Mouse (Mus musculus): Measurements from ENCODE around the gene Itgb1bp2. TPM values are rescaled to one million over a fixed set of nuclear protein-coding genes. Genes with fewer than 3 reads are reported as not detected.
"Not testable (repeated sequence)": the region's sequence is repeated elsewhere in the genome, so short reads cannot be mapped to it uniquely, and the experiment has no call there.

Gene Itgb1bp2
- total RNA-seq (2021), result 1 to 10 TPM in 1 of 2 experiments, under 1 TPM in 1; 0.66 to 1.2 TPM

DNA sequence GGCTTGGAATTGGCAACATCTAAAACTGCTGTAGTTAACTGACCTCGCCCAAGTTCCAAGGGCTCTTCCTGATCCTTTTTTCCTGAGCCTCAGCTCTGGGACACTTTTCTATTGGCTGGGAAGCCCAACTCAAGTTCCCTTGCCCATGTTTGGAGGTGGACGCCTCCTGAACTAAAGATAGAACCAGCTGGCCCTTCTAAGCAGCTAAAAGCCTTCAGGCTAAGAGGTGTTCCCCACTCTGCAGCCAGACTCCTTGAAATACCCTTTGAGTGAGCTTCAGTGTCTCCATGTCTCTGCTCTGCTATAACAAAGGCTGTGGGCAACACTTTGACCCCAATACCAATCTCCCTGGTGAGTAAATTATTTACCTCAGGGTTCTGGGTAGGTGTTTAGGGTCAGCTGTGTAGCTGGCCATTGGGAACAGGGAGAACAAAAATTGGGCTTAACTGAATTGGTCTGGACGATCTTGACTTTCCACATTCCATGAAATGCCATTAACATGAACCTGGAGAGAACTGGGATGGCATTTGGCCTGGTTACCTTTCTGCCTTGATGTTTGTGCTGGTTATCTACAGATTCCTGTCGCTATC, at the start of gene Itgb1bp2:
Gene Itgb1bp2, plus strand, starts transcription at position 203 of the 590 bp plus-strand sequence.
- no peak for DNase-seq (ENCODE audit: low spot score in 2 of 2)
- intact Hi-C loops (cut with DNase I), result no loop called here

DNA sequence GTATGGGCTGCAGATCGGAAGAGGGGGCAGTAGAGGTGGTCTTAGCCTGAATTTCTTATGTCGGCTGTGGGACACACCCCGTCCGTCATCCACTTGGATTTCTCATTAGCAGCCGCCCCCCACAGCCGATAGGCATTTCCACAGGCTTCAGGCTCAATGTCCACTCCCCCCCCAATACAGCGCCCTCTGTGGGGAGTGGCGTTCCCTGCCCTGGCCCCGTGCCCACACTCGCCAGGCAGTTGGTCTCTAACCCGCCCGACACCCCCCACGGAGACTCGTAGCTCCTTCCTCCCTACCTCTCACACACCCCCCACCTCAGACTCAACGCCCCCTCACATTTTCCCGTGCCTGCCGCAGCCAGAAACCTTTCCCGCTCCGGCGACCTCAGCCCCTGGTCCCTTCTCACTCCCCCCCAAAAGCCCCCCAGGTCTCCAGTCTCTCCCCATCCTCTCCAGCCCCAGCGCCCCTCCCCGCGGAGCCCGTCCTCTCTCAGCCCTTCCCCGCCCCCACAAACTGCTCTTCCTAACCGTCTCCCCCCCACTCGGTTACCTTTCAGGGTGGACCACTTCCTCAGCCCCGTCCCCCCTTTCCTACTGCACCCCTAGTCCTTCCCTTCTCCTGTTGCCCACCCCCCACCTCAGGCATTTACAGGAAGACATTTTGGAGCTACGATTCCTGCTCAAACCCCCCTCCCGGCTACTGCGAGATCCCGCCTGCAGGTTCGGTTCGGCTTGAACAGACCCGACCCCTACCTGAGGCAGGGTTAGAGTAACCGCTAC, 29.8 kb upstream of the Itgb1bp2 start:
- intact Hi-C loops (cut with DNase I), result loop anchor here (1.0 to 2.0 kb wide), 2 partner anchors 10 to 86 kb away; partner anchors contain the start of gene Nono
- peak; percentile 27 to 28 for DNase-seq (ENCODE audit: low spot score in 2 of 2)

DNA sequence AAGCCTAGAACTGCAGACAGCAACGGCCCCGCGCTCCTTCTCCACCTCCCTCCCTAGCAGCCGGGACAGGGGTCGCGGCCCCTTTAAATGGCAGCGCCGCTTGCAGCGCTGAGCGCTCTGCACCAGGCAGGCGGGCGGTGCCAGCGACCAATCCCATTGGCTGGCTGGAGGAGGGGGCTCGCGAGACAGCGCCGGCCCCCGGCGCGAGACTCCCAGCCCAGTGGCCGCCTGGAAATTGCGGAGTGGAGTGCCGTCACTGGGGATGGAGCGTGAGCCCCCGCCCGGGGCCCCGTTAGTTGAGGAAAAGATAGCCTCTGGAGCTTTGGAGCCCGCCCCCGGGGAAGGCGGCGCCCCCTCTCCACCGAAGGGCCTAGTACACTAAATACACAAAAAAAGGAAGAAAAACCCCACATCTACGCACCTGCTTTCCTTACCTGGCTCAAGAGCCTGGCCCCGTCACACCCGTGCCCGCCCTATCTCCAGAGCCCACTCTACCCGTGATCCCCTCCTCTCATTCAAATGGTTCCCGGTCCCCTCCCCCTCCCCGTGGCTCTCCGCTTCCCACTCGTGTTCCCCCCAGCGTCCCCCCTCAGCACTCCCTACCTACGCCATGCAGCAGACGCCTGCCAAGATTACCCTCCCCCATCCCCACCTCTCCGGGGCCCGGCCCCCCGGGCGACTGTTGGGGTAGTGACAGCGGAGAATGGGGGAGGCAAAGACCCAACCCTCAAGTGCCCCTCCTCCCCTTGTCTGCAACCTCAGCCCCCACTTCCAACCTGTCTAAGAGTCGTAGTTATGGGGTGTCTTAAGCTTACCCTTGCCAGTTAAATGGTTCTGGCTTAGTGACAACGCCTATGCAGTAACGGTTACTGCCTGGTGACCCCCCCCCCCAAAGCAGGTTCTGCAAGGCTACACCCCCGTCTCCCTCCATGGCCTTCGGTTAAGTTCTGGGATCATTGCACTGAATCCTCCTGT, 28.9 kb upstream of the Itgb1bp2 start:
- DNase-seq (ENCODE audit: low spot score in 2 of 2), result peak; percentile 83 to 88
- intact Hi-C loops (cut with DNase I), result loop anchor here (1.0 to 10.0 kb wide), 3 partner anchors 9 to 285 kb away; partner anchors contain the start of gene Nono

DNA sequence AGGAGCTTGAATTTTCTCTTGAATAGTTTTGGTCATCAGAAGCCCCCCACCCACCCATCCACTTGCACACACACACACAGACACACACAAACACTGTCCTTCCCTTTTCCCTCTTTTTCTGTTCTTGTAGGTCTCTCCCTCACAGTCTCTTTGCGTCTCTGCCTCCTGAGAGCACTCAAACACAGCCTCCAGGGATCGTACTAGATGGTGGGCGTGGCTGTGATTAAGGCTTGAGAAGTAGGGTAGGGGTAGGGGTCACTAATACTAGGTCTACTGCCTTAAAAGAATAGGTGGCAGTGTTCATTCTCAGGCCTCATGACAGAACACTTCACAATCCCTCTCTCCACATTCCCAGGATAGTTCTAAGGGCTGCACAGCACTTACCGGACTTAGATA, 28.2 kb upstream of the Itgb1bp2 start, which contains the start of gene Zmym3:
Gene Zmym3, minus strand, starts transcription at position 150 of the 396 bp plus-strand sequence.
- intact Hi-C loops (cut with DNase I), result loop anchor here (10.0 kb wide), 1 partner anchor 286 kb away; no protein-coding TSS in a partner anchor
- no peak for DNase-seq (ENCODE audit: low spot score in 2 of 2)

DNA sequence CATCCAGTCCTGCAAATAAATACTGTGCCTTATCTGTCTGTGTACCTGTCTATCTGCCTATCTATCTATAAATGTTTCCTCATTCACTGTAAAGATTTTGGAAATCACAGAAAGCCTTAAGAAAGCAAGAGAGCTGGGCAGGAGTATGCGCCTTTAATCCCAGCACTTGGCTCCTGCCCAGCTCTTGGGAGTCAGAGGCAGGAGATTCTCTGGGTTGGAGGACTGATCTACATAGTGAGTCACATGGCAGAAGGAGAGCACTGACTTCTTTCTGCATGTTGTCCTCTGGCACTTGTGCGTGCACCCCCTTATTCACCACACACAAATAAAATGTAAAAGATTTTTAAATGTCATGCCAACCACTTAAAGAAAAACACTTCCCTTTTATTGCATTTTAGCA, 25.4 kb upstream of the Itgb1bp2 start:
- intact Hi-C loops (cut with DNase I), result loop anchor here (10.0 kb wide), 1 partner anchor 289 kb away; no protein-coding TSS in a partner anchor
- no peak for DNase-seq (ENCODE audit: low spot score in 2 of 2)

DNA sequence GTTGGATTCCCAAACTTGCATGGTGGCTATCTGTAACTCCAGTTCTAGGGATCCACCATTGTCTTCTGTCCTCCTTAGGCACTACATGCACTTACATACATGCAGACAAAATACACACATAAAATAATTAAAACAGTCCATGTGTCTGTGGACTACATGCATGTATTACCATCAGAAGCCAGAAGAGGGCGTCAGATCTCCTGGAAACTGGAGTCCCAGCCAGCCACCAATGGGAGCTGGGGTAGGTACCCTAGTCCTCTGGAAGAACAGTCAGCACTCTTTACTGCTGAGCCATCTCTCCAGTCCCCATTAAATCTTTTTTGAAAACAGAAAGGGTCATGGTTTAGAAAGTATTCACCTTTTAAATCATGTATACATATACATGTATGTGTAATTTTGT, 21.1 kb upstream of the Itgb1bp2 start:
- intact Hi-C loops (cut with DNase I), result loop anchor here (10.0 kb wide), 1 partner anchor 293 kb away; no protein-coding TSS in a partner anchor
- DNase-seq (ENCODE audit: low spot score in 2 of 2), result no peak

DNA sequence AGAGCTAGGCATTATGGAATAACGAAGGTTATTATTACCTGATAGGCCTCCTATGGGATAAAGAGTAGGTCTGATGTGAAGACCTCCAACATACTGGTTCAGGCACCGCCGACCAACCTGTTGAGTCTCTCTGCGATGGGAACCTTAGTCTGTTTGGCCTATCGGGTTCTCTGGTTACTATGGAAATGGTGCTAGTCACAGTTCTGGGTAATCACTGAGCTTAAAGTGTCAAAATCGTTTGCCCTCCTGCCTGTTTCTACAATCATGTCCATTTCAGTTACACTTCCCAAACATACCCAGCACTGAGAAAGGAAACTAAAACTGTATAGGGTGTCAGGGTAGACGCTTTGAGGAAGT, 20.1 kb upstream of the Itgb1bp2 start:
- intact Hi-C loops (cut with DNase I), result loop anchor here (1.0 to 10.0 kb wide), 2 partner anchors 9 to 294 kb away; no protein-coding TSS in a partner anchor
- peak in 1 of 2 experiments; percentile 5 for DNase-seq (ENCODE audit: low spot score in 2 of 2)

DNA sequence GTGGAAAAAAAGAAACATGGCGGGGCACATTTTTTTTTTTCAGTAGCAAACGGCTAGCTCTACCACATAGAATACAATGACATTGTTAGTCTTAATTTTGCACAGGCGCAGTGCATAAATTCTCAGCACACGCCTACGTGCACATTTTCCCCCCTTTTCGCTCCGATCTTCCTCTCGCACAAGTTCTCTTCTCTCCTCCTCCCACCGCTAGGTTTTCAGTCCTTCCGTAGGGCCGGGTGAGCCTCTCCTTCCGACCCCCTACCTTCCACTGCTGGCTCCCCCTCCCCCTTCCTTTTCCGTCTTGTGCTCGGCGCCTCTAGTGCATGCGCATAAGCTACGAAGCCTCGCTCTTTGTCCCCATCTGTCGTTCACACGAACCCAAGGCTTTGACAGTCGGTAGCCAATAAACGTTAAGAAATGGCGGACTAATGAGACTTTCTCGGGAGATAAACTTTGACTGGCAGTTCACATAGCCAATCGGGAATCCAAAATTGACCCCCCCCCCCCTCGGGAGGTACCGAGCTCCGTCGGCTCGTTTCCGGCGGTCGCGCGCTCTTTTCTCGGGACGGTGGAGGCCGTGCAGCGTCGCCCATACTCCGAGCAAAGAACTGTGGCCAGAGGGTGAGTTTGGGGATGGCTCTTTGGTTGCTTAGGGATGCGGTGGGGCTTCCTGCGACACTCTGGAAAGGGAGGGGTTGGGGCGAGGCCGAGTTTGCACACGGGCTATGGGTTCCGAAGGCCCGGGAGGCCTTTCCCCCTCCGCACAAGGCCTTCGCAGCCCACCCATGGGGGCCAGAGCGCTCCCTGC, 19.5 kb upstream of the Itgb1bp2 start, which contains the start of gene Nono:
Gene Nono, plus strand, starts transcription at position 177 of the 808 bp plus-strand sequence.
- peak; percentile 83 to 95 for DNase-seq (ENCODE audit: low spot score in 2 of 2)
- intact Hi-C loops (cut with DNase I), result loop anchor here (1.0 to 10.0 kb wide), 2 partner anchors 10 to 295 kb away; no protein-coding TSS in a partner anchor

DNA sequence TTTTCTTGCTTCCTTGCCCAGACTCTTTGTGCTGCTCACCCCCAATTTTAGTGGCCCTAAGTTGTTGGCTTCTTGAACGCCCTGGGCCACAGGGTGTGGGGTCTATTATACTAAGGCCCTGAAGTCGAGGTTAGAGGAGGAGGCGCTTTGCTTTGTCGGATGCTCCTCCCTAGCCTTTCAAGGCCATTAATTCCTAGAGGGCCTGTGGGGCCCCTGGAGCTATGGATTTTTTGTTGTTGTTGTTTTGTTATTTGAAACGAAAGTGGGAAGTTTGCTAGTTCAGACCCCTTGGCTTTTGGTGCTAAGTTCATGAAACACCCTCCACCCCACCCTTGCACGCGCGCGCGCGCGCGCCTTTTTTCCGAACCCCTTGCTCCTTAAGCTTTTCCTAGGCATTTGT, 18.9 kb upstream of the Itgb1bp2 start:
- intact Hi-C loops (cut with DNase I), result loop anchor here (1.0 to 10.0 kb wide), 3 partner anchors 11 to 295 kb away; partner anchors contain the start of gene Taf1
- no peak for DNase-seq (ENCODE audit: low spot score in 2 of 2)

DNA sequence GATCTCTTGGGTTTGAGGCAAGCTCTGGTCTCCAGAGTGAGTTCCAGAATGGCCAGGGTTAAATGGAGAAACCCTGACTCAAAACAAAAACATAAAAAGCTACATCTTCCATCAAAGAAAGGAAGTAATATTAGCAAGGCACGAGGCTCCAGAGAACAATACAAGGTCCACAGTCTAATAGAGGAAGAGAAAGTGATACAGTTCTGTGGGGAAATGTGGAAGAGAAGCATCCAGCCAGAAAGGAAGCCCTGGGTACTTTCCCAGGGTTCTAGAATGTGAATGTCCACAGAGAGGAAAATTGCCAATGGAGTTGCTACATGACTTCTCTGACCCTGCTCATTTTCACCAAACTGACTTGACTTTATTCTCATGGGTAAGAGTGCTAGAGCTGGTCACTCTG, 2.3 kb downstream of the Itgb1bp2 start:
- intact Hi-C loops (cut with DNase I), result no loop called here
- no peak for DNase-seq (ENCODE audit: low spot score in 2 of 2)

DNA sequence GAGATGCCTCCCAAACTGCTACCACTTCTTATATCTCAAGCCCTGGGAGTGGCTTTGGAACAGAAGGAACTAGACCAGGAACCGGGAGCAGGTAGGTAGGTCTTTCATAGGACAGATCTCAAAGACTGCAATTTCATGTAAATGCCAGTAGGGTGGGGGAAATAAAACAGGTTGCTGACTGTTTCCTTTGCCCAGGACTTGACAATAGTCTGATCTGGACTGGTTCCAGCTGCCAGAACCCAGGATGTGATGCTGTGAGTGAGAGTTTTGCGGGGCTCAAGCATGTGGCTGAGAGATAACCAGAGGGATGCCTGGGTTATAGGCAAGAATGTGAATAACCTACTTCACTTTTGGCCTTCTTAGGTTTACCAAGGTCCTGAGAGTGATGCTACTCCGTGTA, 2.7 kb downstream of the Itgb1bp2 start:
- no peak for DNase-seq (ENCODE audit: low spot score in 2 of 2)
- intact Hi-C loops (cut with DNase I), result no loop called here

DNA sequence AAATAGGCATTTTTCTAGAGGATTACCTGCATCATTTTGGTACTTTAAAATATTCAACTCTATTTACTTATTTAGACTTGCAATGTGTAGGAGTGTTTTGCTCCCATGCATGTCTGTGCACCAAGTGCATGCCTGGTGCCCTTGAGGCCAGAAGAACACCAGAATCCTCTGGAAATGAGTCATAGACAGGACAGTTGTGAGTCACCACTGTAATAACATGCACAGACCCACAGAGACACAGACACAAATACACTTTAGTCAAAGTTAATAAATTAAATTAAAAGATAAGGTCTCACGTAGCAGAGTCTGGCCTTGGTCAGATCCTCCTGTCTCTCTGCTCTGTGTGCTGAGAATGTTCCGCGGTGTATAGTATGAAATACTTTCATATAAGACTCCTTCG, 23.3 kb downstream of the Itgb1bp2 start:
- intact Hi-C loops (cut with DNase I), result no loop called here
- no peak for DNase-seq (ENCODE audit: low spot score in 2 of 2)

DNA sequence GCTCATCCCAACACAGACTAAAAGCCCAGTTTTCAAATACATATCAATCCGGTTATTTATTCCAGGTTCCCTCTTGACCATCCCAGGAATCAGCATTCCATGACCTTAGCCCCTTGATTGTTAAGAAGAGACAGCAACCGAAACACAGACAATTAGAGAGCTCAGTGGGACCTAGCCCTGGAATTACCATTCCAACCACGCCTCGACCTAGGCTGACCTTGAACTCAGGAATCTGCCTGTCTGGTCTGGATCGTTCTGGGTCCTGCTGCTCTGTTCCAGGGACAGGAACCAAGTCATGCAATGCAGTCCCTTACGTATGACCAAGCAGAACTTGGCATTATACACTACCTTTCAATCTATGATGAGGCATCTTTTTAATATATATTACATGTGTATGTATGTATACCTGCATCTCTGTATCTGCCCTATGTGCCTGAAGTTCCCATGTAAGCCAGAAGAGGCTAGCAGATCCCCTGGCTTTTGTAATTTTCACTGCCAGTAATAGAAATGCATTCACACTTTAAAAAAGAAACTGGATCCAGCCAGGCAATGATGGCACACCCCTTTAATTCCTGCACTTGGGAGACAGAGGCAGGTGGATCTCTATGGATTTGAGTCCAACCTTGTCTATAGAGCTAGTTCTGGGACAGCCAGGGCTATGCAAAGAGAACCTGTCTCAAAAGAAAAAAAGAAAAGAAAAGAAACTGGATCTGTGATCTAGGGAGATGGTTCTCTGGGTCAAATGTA, 32.9 kb downstream of the Itgb1bp2 start:
- intact Hi-C loops (cut with DNase I), result no loop called here
- no peak for DNase-seq (ENCODE audit: low spot score in 2 of 2)

DNA sequence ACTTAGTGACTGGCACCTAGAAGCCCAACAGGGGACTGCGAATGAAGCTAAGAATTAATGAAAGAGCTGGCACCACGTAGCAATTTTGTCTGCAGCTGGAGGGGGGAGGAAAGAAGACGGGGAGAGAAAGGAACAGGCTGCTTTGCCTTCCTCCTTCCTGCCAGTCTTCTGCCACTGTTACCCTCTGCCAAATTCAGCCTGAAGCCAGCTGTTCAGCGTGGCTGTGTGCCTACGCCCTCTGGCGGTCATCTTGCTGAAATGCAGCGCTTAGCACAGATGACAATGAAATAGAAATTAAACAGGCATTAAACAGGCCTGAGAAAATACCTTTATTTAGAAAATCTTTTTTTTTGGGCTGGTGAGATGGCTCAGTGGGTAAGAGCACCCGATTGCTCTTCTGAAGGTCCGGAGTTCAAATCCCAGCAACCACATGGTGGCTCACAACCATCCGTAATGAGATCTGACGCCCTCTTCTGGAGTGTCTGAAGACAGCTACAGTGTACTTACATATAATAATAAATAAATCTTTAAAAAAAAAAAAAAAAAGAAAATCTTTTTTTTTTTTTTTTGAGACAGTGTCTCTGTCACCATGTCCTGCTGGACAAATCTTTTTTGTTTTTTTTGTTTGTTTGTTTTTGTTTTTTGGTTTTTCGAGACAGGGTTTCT, 37.7 kb downstream of the Itgb1bp2 start:
- peak; percentile 26 to 51 for DNase-seq (ENCODE audit: low spot score in 2 of 2)
- intact Hi-C loops (cut with DNase I), result not testable (repeated sequence)

Measured in left cerebral cortex, postnatal 25 days (tissue).